Mouse (Mus musculus): Measurements from ENCODE around the gene Stk36.

Gene Stk36

GRCm38 (mm10) chr1:74672731-74673130, 71.5 kb downstream of the Stk36 start:
- DNase-seq: no peak

- DNase-seq: no peak
These were observed 75.6 kb downstream of the Stk36 start for GRCm38 (mm10) chr1:74676863-74677262.

- no peak for DNase-seq
These were observed 76.6 kb downstream of the Stk36 start for GRCm38 (mm10) chr1:74677843-74678242.

Data from cerebellum, postnatal 36 days (tissue).